Mouse (Mus musculus): Measurements from ENCODE around the gene BC049730. TPM values are rescaled to one million over a fixed set of nuclear protein-coding genes. Genes with fewer than 3 reads are reported as not detected.
"Not testable (repeated sequence)": the region's sequence is repeated elsewhere in the genome, so short reads cannot be mapped to it uniquely, and the experiment has no call there.

BC049730 gene
- polyA plus RNA-seq, 1 experiment: not detected

DNA sequence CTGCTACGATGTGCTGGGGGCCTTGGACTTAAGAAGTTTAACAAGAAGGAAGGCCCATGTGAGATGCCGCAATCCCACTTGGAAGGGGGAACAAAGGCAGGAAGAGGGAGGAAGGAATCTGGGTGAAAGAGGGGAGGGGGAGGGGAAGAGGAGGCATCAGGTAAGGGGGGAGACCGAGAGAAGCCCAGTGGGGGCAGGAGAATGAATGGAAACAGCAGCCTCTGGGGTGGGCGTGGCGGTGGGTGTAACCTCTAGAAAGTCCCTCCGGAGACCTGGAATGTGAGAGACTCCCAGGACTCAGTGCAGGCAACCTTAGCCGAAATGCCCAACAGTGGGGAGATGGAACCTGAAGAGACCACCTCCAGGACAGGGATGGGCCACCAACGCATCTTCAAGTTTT lies 44.7 kb upstream of the BC049730 start:
- no peak overlapping the region for H3K4me2 ChIP-seq (ENCODE audit: low read depth)
- no peak for TF ChIP-seq POLR2A (IDR thresholded peaks at IDR 0.05; ENCODE audit: insufficient read length, low read depth)
- TF ChIP-seq MYOD1 (IDR thresholded peaks at IDR 0.05; ENCODE audit: control insufficient read depth in 1 of 3, insufficient read length in 2 of 3, low read depth in 2 of 3): no peak
- TF ChIP-seq POLR2AphosphoS2 (IDR thresholded peaks at IDR 0.05; ENCODE audit: insufficient read length, low read depth): no peak
- no peak for TF ChIP-seq TCF12 (IDR thresholded peaks at IDR 0.05; ENCODE audit: insufficient read depth, poor library complexity, severe bottlenecking)
- no peak for TF ChIP-seq CEBPB (IDR thresholded peaks at IDR 0.05; ENCODE audit: insufficient read depth, poor library complexity, severe bottlenecking)
- TF ChIP-seq MAX (IDR thresholded peaks at IDR 0.05; ENCODE audit: low read depth): no peak
- no peak for TF ChIP-seq SRF (IDR thresholded peaks at IDR 0.05; ENCODE audit: control insufficient read depth, insufficient read length, low read depth)
- no peak for TF ChIP-seq USF1 (IDR thresholded peaks at IDR 0.05; ENCODE audit: low read depth)
- TF ChIP-seq MYOG (IDR thresholded peaks at IDR 0.05; ENCODE audit: control insufficient read depth in 1 of 3, insufficient read depth in 1 of 3, insufficient read length in 2 of 3, low read depth in 2 of 3): no peak
- no peak for TF ChIP-seq E2F4 (IDR thresholded peaks at IDR 0.05; ENCODE audit: insufficient read depth)
- no peak for TF ChIP-seq TCF3 (IDR thresholded peaks at IDR 0.05; ENCODE audit: insufficient read length, low read depth)
- no peak for TF ChIP-seq REST (IDR thresholded peaks at IDR 0.05; ENCODE audit: insufficient read depth, insufficient read length)
- no peaks in the 10 kb centered on the region for H3K36me3 ChIP-seq (ENCODE audit: control insufficient read depth, insufficient read depth)
- H3K4me3 ChIP-seq: no peak overlapping the region
- no peak overlapping the region for H3ac ChIP-seq (ENCODE audit: control insufficient read depth, insufficient read length)
- peaks cover 47% of the 10 kb centered on the region for H3K27me3 ChIP-seq (ENCODE audit: control insufficient read depth, insufficient read depth, insufficient read length)
- H3K79me2 ChIP-seq (ENCODE audit: control insufficient read depth, insufficient read depth): no peaks in the 10 kb centered on the region

DNA sequence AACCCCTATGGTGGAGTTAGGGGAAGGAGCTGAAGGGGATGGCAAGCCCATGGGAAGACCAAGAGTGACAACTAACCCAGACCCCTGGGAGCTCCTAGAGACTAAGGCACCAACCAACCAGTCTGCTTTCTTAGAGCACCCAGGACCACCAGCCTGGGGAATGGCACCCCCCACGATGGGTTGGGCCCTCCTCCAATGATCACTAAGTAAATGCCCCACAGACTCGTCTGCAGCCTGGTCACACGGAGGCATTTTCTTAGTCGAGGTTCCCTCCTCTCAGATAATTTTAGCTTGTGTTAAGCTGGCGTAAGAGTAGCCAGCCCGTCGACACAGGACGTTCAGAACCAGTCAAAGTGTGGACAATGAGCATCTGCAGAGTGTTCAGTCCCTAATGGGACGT lies 44.1 kb upstream of the BC049730 start:
- TF ChIP-seq MYOD1 (IDR thresholded peaks at IDR 0.05; ENCODE audit: control insufficient read depth in 1 of 3, insufficient read length in 2 of 3, low read depth in 2 of 3): no peak
- TF ChIP-seq E2F4 (IDR thresholded peaks at IDR 0.05; ENCODE audit: insufficient read depth): no peak
- TF ChIP-seq TCF3 (IDR thresholded peaks at IDR 0.05; ENCODE audit: insufficient read length, low read depth): no peak
- TF ChIP-seq TCF12 (IDR thresholded peaks at IDR 0.05; ENCODE audit: insufficient read depth, poor library complexity, severe bottlenecking): no peak
- no peak for TF ChIP-seq MYOG (IDR thresholded peaks at IDR 0.05; ENCODE audit: control insufficient read depth in 1 of 3, insufficient read depth in 1 of 3, insufficient read length in 2 of 3, low read depth in 2 of 3)
- no peak for TF ChIP-seq USF1 (IDR thresholded peaks at IDR 0.05; ENCODE audit: low read depth)
- TF ChIP-seq POLR2A (IDR thresholded peaks at IDR 0.05; ENCODE audit: insufficient read length, low read depth): no peak
- no peak for TF ChIP-seq POLR2AphosphoS2 (IDR thresholded peaks at IDR 0.05; ENCODE audit: insufficient read length, low read depth)
- TF ChIP-seq SRF (IDR thresholded peaks at IDR 0.05; ENCODE audit: control insufficient read depth, insufficient read length, low read depth): no peak
- TF ChIP-seq CEBPB (IDR thresholded peaks at IDR 0.05; ENCODE audit: insufficient read depth, poor library complexity, severe bottlenecking): no peak
- Histone ChIP-seq H3K79me2 (ENCODE audit: control insufficient read depth, insufficient read depth) (no peaks in the 10 kb centered on the region), H3K27me3 (ENCODE audit: control insufficient read depth, insufficient read depth, insufficient read length) (peaks cover 53% of the 10 kb centered on the region), H3K4me3 (no peak overlapping the region), H3K36me3 (ENCODE audit: control insufficient read depth, insufficient read depth) (no peaks in the 10 kb centered on the region), H3K4me2 (ENCODE audit: low read depth) (no peak overlapping the region), H3ac (ENCODE audit: control insufficient read depth, insufficient read length) (no peak overlapping the region)

- Histone ChIP-seq H3K27me3 (ENCODE audit: control insufficient read depth, insufficient read depth, insufficient read length) (peaks cover 48% of the 10 kb centered on the region), H3K36me3 (ENCODE audit: control insufficient read depth, insufficient read depth) (no peaks in the 10 kb centered on the region), H3K4me2 (ENCODE audit: low read depth) (no peak overlapping the region), H3K79me2 (ENCODE audit: control insufficient read depth, insufficient read depth) (no peaks in the 10 kb centered on the region), H3ac (ENCODE audit: control insufficient read depth, insufficient read length) (no peak overlapping the region), H3K4me3 (no peak overlapping the region)
- no peak for TF ChIP-seq MYOD1 (IDR thresholded peaks at IDR 0.05; ENCODE audit: control insufficient read depth in 1 of 3, insufficient read length in 2 of 3, low read depth in 2 of 3)
- no peak for TF ChIP-seq POLR2AphosphoS2 (IDR thresholded peaks at IDR 0.05; ENCODE audit: insufficient read length, low read depth)
- TF ChIP-seq TCF12 (IDR thresholded peaks at IDR 0.05; ENCODE audit: insufficient read depth, poor library complexity, severe bottlenecking): no peak
- no peak for TF ChIP-seq TCF3 (IDR thresholded peaks at IDR 0.05; ENCODE audit: insufficient read length, low read depth)
- no peak for TF ChIP-seq REST (IDR thresholded peaks at IDR 0.05; ENCODE audit: insufficient read depth, insufficient read length)
- TF ChIP-seq E2F4 (IDR thresholded peaks at IDR 0.05; ENCODE audit: insufficient read depth): no peak
- no peak for TF ChIP-seq CEBPB (IDR thresholded peaks at IDR 0.05; ENCODE audit: insufficient read depth, poor library complexity, severe bottlenecking)
These were observed 37.0 kb upstream of the BC049730 start for GRCm38 (mm10) chr7:24671944-24672439.

GRCm38 (mm10) chr7:24676575-24676974 lies 32.5 kb upstream of the BC049730 start, which contains the start of gene Tex101:
Tex101 (minus strand) TSS chr7:24676675.
- Histone ChIP-seq H3K36me3 (ENCODE audit: control insufficient read depth, insufficient read depth) (no peaks in the 10 kb centered on the region), H3K4me2 (ENCODE audit: low read depth) (no peak within 1 kb of the TSS), H3K4me3 (no peak within 1 kb of the TSS), H3K79me2 (ENCODE audit: control insufficient read depth, insufficient read depth) (no peaks in the 10 kb centered on the region), H3ac (ENCODE audit: control insufficient read depth, insufficient read length) (no peak within 1 kb of the TSS), H3K27me3 (ENCODE audit: control insufficient read depth, insufficient read depth, insufficient read length) (peaks cover 7% of the 10 kb centered on the region)
- TF ChIP-seq REST (IDR thresholded peaks at IDR 0.05; ENCODE audit: insufficient read depth, insufficient read length) (no peak), TCF12 (IDR thresholded peaks at IDR 0.05; ENCODE audit: insufficient read depth, poor library complexity, severe bottlenecking) (no peak), MYOD1 (IDR thresholded peaks at IDR 0.05; ENCODE audit: control insufficient read depth in 1 of 3, insufficient read length in 2 of 3, low read depth in 2 of 3) (no peak), MYOG (IDR thresholded peaks at IDR 0.05; ENCODE audit: control insufficient read depth in 1 of 3, insufficient read depth in 1 of 3, insufficient read length in 2 of 3, low read depth in 2 of 3) (no peak), SRF (IDR thresholded peaks at IDR 0.05; ENCODE audit: control insufficient read depth, insufficient read length, low read depth) (no peak), MAX (IDR thresholded peaks at IDR 0.05; ENCODE audit: low read depth) (no peak), POLR2A (IDR thresholded peaks at IDR 0.05; ENCODE audit: insufficient read length, low read depth) (no peak), TCF3 (IDR thresholded peaks at IDR 0.05; ENCODE audit: insufficient read length, low read depth) (no peak), E2F4 (IDR thresholded peaks at IDR 0.05; ENCODE audit: insufficient read depth) (no peak), USF1 (IDR thresholded peaks at IDR 0.05; ENCODE audit: low read depth) (no peak)

- H3K4me2 ChIP-seq (ENCODE audit: low read depth); H3ac ChIP-seq (ENCODE audit: control insufficient read depth, insufficient read length); H3K36me3 ChIP-seq (ENCODE audit: control insufficient read depth, insufficient read depth); H3K79me2 ChIP-seq (ENCODE audit: control insufficient read depth, insufficient read depth); H3K4me3 ChIP-seq; H3K27me3 ChIP-seq (ENCODE audit: control insufficient read depth, insufficient read depth, insufficient read length): not testable (repeated sequence)
These were observed 24.9 kb upstream of the BC049730 start for GRCm38 (mm10) chr7:24684121-24684520.

DNA sequence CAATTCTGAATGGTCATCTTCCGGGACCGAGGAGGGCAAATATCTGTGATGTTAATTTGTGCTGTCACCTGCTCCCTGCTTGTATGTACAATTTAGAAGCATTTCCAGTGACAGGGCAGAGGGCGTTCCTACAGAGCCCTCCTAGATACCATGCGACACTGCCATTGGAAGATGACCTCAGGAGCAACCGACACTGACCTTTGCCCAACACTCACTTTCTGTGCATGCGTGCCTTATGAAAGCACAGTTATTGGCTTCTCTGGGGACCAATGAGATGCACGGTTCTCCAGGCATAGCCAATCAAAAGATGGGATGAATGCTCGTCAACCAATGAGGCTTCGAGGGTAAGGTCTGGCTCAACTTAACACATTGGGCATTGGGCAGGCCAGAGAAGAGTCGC lies 21.5 kb upstream of the BC049730 start:
- not testable (repeated sequence) for H3K36me3 ChIP-seq (ENCODE audit: control insufficient read depth, insufficient read depth); H3K79me2 ChIP-seq (ENCODE audit: control insufficient read depth, insufficient read depth); H3ac ChIP-seq (ENCODE audit: control insufficient read depth, insufficient read length); H3K27me3 ChIP-seq (ENCODE audit: control insufficient read depth, insufficient read depth, insufficient read length); H3K4me2 ChIP-seq (ENCODE audit: low read depth); H3K4me3 ChIP-seq

DNA sequence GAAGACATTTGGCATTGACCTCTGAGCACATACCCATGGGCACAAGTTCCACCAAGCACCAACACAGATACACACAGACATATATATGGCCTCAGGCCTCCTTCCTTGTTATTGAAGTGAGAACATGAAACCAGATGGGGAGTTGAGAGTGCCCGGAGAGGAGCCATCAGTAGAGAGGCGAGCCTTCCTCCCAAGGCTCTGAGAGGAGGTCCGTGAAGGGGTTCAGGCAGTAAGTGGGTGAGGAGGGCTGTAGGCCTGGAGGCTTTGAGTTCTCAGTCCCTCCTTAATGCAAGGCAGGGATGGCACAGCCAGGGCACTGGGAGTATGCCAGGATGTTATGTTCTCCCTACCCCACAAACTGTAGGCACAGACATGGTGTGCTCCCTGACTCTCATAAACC lies 16.3 kb upstream of the BC049730 start:
- H3K27me3 ChIP-seq (ENCODE audit: control insufficient read depth, insufficient read depth, insufficient read length): peaks cover 18% of the 10 kb centered on the region
- not testable (repeated sequence) for H3K79me2 ChIP-seq (ENCODE audit: control insufficient read depth, insufficient read depth); H3K4me2 ChIP-seq (ENCODE audit: low read depth); H3K4me3 ChIP-seq; H3K36me3 ChIP-seq (ENCODE audit: control insufficient read depth, insufficient read depth); H3ac ChIP-seq (ENCODE audit: control insufficient read depth, insufficient read length)

GRCm38 (mm10) chr7:24697891-24698290 lies 11.2 kb upstream of the BC049730 start:
- H3K79me2 ChIP-seq (ENCODE audit: control insufficient read depth, insufficient read depth); H3K36me3 ChIP-seq (ENCODE audit: control insufficient read depth, insufficient read depth); H3K4me3 ChIP-seq; H3ac ChIP-seq (ENCODE audit: control insufficient read depth, insufficient read length); H3K4me2 ChIP-seq (ENCODE audit: low read depth): not testable (repeated sequence)
- peaks cover 18% of the 10 kb centered on the region for H3K27me3 ChIP-seq (ENCODE audit: control insufficient read depth, insufficient read depth, insufficient read length)
